Mouse (Mus musculus): ENCODE measurements around the gene Lat2. TPM values are rescaled to one million over a fixed set of nuclear protein-coding genes. Genes with fewer than 3 reads are reported as not detected.
A peak's percentile ranks its signal among the peaks of the same experiment; 100 is the strongest.

Lat2 gene
- polyA plus RNA-seq, 1 experiment from 2014 or later, result 3.4 TPM

- Histone ChIP-seq H3K27me3 (replicated peaks; ENCODE audit: low read depth, poor library complexity, severe bottlenecking) (no peaks in the 10 kb centered on the region), H3K36me3 (replicated peaks) (no peaks in the 10 kb centered on the region), H3K9me3 (no peaks in the 10 kb centered on the region), H3K27ac (replicated peaks) (no peak within 1 kb of the TSS), H3K4me1 (peaks cover 13% of the 10 kb centered on the region), H3K4me3 (no peak within 1 kb of the TSS)
- DNase-seq (ENCODE audit: low spot score), result no peak
- WGBS, result 93% methylated on average over 7 of the region's 7 CpGs
These were observed 54.8 kb downstream of the Lat2 start, which contains the start of gene Syna for GRCm38 (mm10) chr5:134560071-134560449. Gene Syna (minus strand): TSS chr5:134560171.

DNA sequence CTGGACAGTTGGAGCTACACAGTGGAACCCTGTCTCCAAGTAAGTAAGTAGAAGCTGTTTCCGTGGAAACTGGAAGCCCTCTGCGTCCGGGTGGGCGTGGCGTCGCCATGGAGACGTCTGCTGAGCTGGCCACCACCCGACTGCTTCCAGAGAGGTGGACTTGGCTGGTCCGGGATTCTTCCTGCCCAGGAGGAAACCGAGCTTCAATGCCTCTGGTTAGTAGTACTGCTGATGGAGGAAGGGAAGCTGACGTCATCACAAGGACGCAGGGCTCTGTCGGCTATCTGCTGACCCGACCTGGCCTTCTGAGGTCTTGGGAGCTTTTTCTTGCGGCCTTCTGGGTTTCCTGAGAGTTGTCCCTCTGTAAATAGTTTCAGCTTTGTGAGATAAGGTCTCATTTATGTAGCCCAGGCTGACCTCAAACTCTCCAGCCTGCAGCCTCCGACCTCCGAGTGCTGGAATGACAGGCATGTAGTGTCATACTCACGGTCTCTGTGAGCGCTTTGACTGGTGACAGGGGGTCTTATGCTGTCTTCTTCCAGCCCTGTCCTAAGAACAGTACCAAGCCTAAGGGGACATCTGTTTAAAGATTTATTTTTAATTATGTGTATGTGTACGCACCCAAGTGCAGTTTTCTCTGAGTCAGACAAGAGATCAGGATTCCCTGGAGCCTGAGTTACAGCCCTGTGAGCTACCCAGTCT is 59.2 kb downstream of the Lat2 start:
- WGBS, result 12% methylated on average over 20 of the region's 20 CpGs
- peak overlapping the region; percentile 66 for H3K27ac ChIP-seq (replicated peaks)

DNA sequence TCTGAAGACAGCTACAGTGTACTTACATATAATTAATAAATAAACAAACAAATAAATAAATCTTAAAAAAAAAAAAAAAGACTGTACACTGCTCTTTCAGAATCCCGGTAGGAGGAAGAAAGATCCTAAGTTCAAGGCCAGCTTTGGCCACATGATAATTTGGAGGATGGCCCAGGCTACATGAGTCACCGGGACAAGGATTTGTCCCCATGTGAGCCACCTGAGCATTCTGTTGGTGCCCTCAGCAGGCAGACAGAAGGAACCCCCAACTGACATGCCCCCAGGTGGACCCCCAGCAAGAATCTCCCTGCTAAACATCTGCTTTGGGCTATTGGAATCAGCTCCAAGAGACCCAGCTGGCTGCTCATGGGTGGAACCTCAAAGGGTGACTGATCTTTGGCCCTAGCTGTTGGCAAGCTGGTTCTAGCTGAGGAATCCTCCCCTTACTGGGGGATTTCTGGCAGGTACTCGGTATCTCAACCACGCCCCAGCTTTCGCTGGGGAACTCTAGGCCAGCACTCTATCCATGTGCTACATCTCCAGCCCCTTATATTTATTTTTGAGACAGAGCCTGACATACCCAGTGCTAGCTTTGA is 60.8 kb downstream of the Lat2 start:
- Histone ChIP-seq H3K27me3 (replicated peaks; ENCODE audit: low read depth, poor library complexity, severe bottlenecking) (no peaks in the 10 kb centered on the region), H3K9me3 (no peaks in the 10 kb centered on the region), H3K27ac (replicated peaks) (no peak overlapping the region), H3K4me1 (peaks cover 48% of the 10 kb centered on the region), H3K4me3 (no peak overlapping the region), H3K36me3 (replicated peaks) (0 out of 2 replicates have a peak, but pooled peaks cover 13% of the 10 kb centered on the region)
- WGBS, result 92% methylated on average over 5 of the region's 5 CpGs
- no peak for DNase-seq (ENCODE audit: low spot score)

More for the DNA sequence above, 59.2 kb downstream of the Lat2 start:
- DNase-seq (ENCODE audit: low spot score), result peak; percentile 89
- Histone ChIP-seq H3K4me1 (peaks cover 35% of the 10 kb centered on the region), H3K4me3 (peak overlapping the region; percentile 41), H3K9me3 (no peaks in the 10 kb centered on the region), H3K27me3 (replicated peaks; ENCODE audit: low read depth, poor library complexity, severe bottlenecking) (no peaks in the 10 kb centered on the region), H3K36me3 (replicated peaks) (0 out of 2 replicates have a peak, but pooled peaks cover 1% of the 10 kb centered on the region)

GRCm38 (mm10) chr5:134552110-134552972 is 62.5 kb downstream of the Lat2 start, which contains the start of gene Clip2:
Gene Clip2 (minus strand): TSS chr5:134552434.
- Histone ChIP-seq H3K4me1 (peaks cover 61% of the 10 kb centered on the region), H3K27ac (replicated peaks) (peak within 1 kb of the TSS; percentile 96), H3K36me3 (replicated peaks) (peaks cover 17% of the 10 kb centered on the region; the same call in 1 of the 2 replicates), H3K4me3 (peak within 1 kb of the TSS; percentile 96), H3K27me3 (replicated peaks; ENCODE audit: low read depth, poor library complexity, severe bottlenecking) (no peaks in the 10 kb centered on the region), H3K9me3 (no peaks in the 10 kb centered on the region)
- peak; percentile 96 for DNase-seq (ENCODE audit: low spot score)
- 1% methylated on average over 61 of the region's 61 CpGs for WGBS

- WGBS, result 2% methylated on average over 52 of the region's 52 CpGs
- peaks cover 63% of the 10 kb centered on the region for H3K4me1 ChIP-seq
These were observed 63.4 kb downstream of the Lat2 start for GRCm38 (mm10) chr5:134551233-134552109.

DNA sequence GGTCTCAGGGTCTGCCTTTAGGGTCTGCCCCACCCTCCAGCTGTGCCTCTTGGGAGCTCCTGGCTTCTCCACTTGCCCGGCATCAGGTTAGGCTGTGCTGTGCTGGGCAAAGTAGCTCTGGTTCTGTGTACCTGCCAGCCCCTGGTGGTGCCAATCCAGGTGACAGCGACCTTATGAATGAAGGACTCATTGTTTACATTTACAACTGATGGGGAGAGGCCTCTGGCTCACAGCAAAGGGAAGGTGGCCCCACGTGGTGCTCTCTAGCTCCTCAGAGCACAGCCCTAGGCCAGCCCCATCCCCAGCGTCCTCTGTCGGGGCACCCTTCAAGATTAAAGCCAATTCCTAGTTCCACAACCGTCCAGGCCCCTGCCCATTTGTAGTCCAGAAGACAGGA is 64.0 kb downstream of the Lat2 start:
- Histone ChIP-seq H3K27me3 (replicated peaks; ENCODE audit: low read depth, poor library complexity, severe bottlenecking) (no peaks in the 10 kb centered on the region), H3K4me1 (peaks cover 63% of the 10 kb centered on the region), H3K36me3 (replicated peaks) (peaks cover 26% of the 10 kb centered on the region; the same call in 1 of the 2 replicates), H3K4me3 (peak overlapping the region; percentile 96), H3K9me3 (no peaks in the 10 kb centered on the region), H3K27ac (replicated peaks) (peak overlapping the region; percentile 96)
- no peak for DNase-seq (ENCODE audit: low spot score)
- 12% methylated on average over 6 of the region's 6 CpGs for WGBS

More at GRCm38 (mm10) chr5:134551233-134552109, 63.4 kb downstream of the Lat2 start:
- Histone ChIP-seq H3K27me3 (replicated peaks; ENCODE audit: low read depth, poor library complexity, severe bottlenecking) (no peaks in the 10 kb centered on the region), H3K9me3 (no peaks in the 10 kb centered on the region), H3K27ac (replicated peaks) (peak overlapping the region; percentile 96), H3K4me3 (peak overlapping the region; percentile 96), H3K36me3 (replicated peaks) (peaks cover 21% of the 10 kb centered on the region; the same call in 1 of the 2 replicates)
- peak; percentile 66 for DNase-seq (ENCODE audit: low spot score)

Small RNA genes lying within 50 kb of the gene (microRNA-seq; reads per million reads assigned to microRNA genes)
- gene Mir7228, result not detected

Other genes starting within 250 kb of the Lat2 start
- gene Gtf2ird1, start 158.3 kb downstream of the Lat2 start, polyA plus RNA-seq (2016; fragmentation: Nextera tagmentation; extraction: Ambion mirVana), result 114 and 122 TPM in 2 replicates
- 5.8 and 6.8 TPM in 2 replicates for gene Clip2, start 62.6 kb downstream of the Lat2 start, polyA plus RNA-seq (2016; fragmentation: Nextera tagmentation; extraction: Ambion mirVana)
- 0.10 TPM in 1 of 2 replicates, not detected in the other for gene Syna, start 54.9 kb downstream of the Lat2 start, polyA plus RNA-seq (2016; fragmentation: Nextera tagmentation; extraction: Ambion mirVana)
- 414 and 415 TPM in 2 replicates for gene Rfc2, start 33.7 kb downstream of the Lat2 start, polyA plus RNA-seq (2016; fragmentation: Nextera tagmentation; extraction: Ambion mirVana)
- gene Eif4h, start 24.5 kb upstream of the Lat2 start, polyA plus RNA-seq (2016; fragmentation: Nextera tagmentation; extraction: Ambion mirVana), result 593 and 603 TPM in 2 replicates
- gene Limk1, start 73.6 kb upstream of the Lat2 start, polyA plus RNA-seq (2016; fragmentation: Nextera tagmentation; extraction: Ambion mirVana), result 5.7 and 5.9 TPM in 2 replicates
- gene Eln, start 132.3 kb upstream of the Lat2 start, polyA plus RNA-seq (2016; fragmentation: Nextera tagmentation; extraction: Ambion mirVana), result 2.4 and 3.9 TPM in 2 replicates

Data from embryonic facial prominence, embryonic 10.5 days (tissue).